Mouse (Mus musculus) ES-E14 (cell line): ENCODE results near the gene Gm48552.

ENCODE experiments used
- CHD2 ChIP-seq: IDR thresholded peaks from 2 replicates; pipeline ENCODE4 v1.6.1; 2014; ENCODE audit warnings: mild to moderate bottlenecking, low read depth, low read length, inconsistent platforms
- ZNF384 ChIP-seq: IDR thresholded peaks from 2 replicates; pipeline ENCODE4 v1.6.1; 2012; ENCODE audit warnings: low read depth, low read length, inconsistent platforms

GRCm38 (mm10) chr10:81378553-81379182 is 10.1 kb upstream of the Gm48552 start:
- TF ChIP-seq ZNF384, result no peak
- no peak for TF ChIP-seq CHD2
